Mouse (Mus musculus): ENCODE data around the gene Iqcg. TPM values are rescaled to one million over a fixed set of nuclear protein-coding genes. Genes with fewer than 3 reads are reported as not detected.

Iqcg gene
- 0.80 TPM for polyA plus RNA-seq (2012; fragmentation: generic; extraction: Trizol)

GRCm38 (mm10) chr16:33056095-33056785, at the start of gene Iqcg, which contains the start of gene Rpl35a:
Iqcg (minus strand) TSS chr16:33056218.
Rpl35a (plus strand) TSS chr16:33056453.
- Histone ChIP-seq H3K79me2 (ENCODE audit: control insufficient read depth, insufficient read depth) (peaks cover 32% of the 10 kb centered on the region), H3K4me2 (ENCODE audit: low read depth) (peak within 1 kb of the TSS; percentile 94), H3K36me3 (ENCODE audit: control insufficient read depth, insufficient read depth) (peaks cover 27% of the 10 kb centered on the region), H3K27me3 (ENCODE audit: control insufficient read depth, insufficient read depth, insufficient read length) (no peaks in the 10 kb centered on the region), H3K4me3 (peak within 1 kb of the TSS; percentile 90), H3ac (ENCODE audit: control insufficient read depth, insufficient read length) (peak within 1 kb of the TSS; percentile 70)
- TF ChIP-seq MYOG (IDR thresholded peaks at IDR 0.05; ENCODE audit: control insufficient read depth in 1 of 3, insufficient read depth in 1 of 3, insufficient read length in 2 of 3, low read depth in 2 of 3) (peak in 1 of 3 experiments; percentile 22), SRF (IDR thresholded peaks at IDR 0.05; ENCODE audit: control insufficient read depth, insufficient read length, low read depth) (peak; percentile 25), POLR2AphosphoS2 (IDR thresholded peaks at IDR 0.05; ENCODE audit: insufficient read length, low read depth) (peak; percentile 89), TCF3 (IDR thresholded peaks at IDR 0.05; ENCODE audit: insufficient read length, low read depth) (no peak), E2F4 (IDR thresholded peaks at IDR 0.05; ENCODE audit: insufficient read depth) (peak; percentile 15), CEBPB (IDR thresholded peaks at IDR 0.05; ENCODE audit: insufficient read depth, poor library complexity, severe bottlenecking) (no peak), MAX (IDR thresholded peaks at IDR 0.05; ENCODE audit: low read depth) (peak; percentile 99), TCF12 (IDR thresholded peaks at IDR 0.05; ENCODE audit: insufficient read depth, poor library complexity, severe bottlenecking) (no peak), POLR2A (IDR thresholded peaks at IDR 0.05; ENCODE audit: insufficient read length, low read depth) (peak; percentile 93)

DNA sequence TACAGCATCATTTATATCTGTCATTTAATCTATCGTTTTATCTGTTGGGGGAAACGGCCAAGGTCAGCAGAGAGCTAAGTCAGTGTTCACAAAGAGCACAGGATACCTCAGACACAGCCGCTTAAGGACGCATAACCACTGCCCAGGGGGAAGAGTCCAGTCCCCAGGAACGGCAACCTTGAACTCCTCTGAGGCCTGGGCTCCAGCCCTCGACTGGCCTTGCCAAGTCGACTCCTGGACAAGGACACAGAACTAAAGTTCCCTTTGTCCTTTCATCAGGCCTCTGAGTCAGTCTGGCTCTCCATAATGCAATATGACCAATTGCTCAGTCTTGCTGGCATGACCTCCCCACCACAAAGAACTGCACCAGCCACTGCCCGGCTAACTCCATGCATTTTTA, 29.6 kb upstream of the Iqcg start:
- no peaks in the 10 kb centered on the region for H3K79me2 ChIP-seq (ENCODE audit: control insufficient read depth, insufficient read depth)
- TF ChIP-seq MYOD1 (IDR thresholded peaks at IDR 0.05; ENCODE audit: control insufficient read depth in 1 of 3, insufficient read length in 2 of 3, low read depth in 2 of 3) (no peak), POLR2A (IDR thresholded peaks at IDR 0.05; ENCODE audit: insufficient read length, low read depth) (no peak), MAX (IDR thresholded peaks at IDR 0.05; ENCODE audit: low read depth) (no peak), POLR2AphosphoS2 (IDR thresholded peaks at IDR 0.05; ENCODE audit: insufficient read length, low read depth) (no peak), TCF12 (IDR thresholded peaks at IDR 0.05; ENCODE audit: insufficient read depth, poor library complexity, severe bottlenecking) (no peak)

DNA sequence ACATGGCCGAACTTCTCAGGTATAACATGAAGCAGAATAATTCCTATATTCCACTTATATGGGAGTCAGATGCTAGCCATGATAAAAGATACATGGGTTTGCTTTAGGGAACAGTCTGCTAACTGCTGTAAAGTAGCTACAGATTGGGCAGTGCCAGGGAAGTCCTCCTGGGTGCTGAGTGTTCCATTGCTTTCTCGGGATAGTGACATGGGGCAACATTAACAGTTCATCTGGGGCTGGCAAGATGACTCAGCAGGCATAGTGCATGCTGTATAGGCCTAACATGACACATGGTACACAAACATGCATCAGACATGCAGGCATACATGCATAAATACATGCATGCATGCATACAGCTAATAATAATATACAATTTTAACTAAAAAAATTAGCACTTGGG, 28.0 kb upstream of the Iqcg start:
- H3K36me3 ChIP-seq (ENCODE audit: control insufficient read depth, insufficient read depth): no peaks in the 10 kb centered on the region
- no peaks in the 10 kb centered on the region for H3K79me2 ChIP-seq (ENCODE audit: control insufficient read depth, insufficient read depth)
- TF ChIP-seq POLR2AphosphoS2 (IDR thresholded peaks at IDR 0.05; ENCODE audit: insufficient read length, low read depth) (no peak), CEBPB (IDR thresholded peaks at IDR 0.05; ENCODE audit: insufficient read depth, poor library complexity, severe bottlenecking) (no peak), MYOG (IDR thresholded peaks at IDR 0.05; ENCODE audit: control insufficient read depth in 1 of 3, insufficient read depth in 1 of 3, insufficient read length in 2 of 3, low read depth in 2 of 3) (no peak)
- H3ac ChIP-seq (ENCODE audit: control insufficient read depth, insufficient read length): no peak overlapping the region
- no peak overlapping the region for H3K4me3 ChIP-seq
- H3K27me3 ChIP-seq (ENCODE audit: control insufficient read depth, insufficient read depth, insufficient read length): no peaks in the 10 kb centered on the region
- H3K4me2 ChIP-seq (ENCODE audit: low read depth): no peak overlapping the region

More for the DNA sequence above, 29.6 kb upstream of the Iqcg start:
- H3K36me3 ChIP-seq (ENCODE audit: control insufficient read depth, insufficient read depth): no peaks in the 10 kb centered on the region
- no peaks in the 10 kb centered on the region for H3K27me3 ChIP-seq (ENCODE audit: control insufficient read depth, insufficient read depth, insufficient read length)
- H3K4me3 ChIP-seq: no peak overlapping the region
- H3K4me2 ChIP-seq (ENCODE audit: low read depth): no peak overlapping the region
- H3ac ChIP-seq (ENCODE audit: control insufficient read depth, insufficient read length): no peak overlapping the region

DNA sequence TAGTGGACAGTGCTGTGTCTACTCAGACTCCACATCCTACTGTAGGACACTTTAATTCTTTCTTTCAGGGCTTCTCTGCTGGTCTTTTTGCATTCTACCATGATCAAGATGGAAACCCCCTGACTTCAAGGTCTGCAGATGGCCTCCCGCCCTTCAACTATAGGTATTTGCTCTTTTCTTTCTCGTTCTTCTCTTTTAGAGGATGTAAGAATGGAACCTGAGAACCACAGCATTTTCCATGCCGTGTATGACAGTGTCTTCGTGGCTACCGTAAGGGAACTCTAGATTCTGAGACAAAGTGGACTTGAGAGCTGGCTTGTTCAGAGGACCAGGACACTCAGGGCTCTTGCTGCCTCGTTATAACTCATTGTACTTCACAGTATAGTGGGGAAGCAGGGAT, 26.9 kb upstream of the Iqcg start:
- no peaks in the 10 kb centered on the region for H3K36me3 ChIP-seq (ENCODE audit: control insufficient read depth, insufficient read depth)
- H3K4me3 ChIP-seq: no peak overlapping the region
- H3K4me2 ChIP-seq (ENCODE audit: low read depth): no peak overlapping the region
- no peak overlapping the region for H3ac ChIP-seq (ENCODE audit: control insufficient read depth, insufficient read length)
- no peaks in the 10 kb centered on the region for H3K27me3 ChIP-seq (ENCODE audit: control insufficient read depth, insufficient read depth, insufficient read length)
- no peaks in the 10 kb centered on the region for H3K79me2 ChIP-seq (ENCODE audit: control insufficient read depth, insufficient read depth)
- no peak for TF ChIP-seq CEBPB (IDR thresholded peaks at IDR 0.05; ENCODE audit: insufficient read depth, poor library complexity, severe bottlenecking)
- TF ChIP-seq POLR2A (IDR thresholded peaks at IDR 0.05; ENCODE audit: insufficient read length, low read depth): no peak
- TF ChIP-seq SRF (IDR thresholded peaks at IDR 0.05; ENCODE audit: control insufficient read depth, insufficient read length, low read depth): no peak
- TF ChIP-seq POLR2AphosphoS2 (IDR thresholded peaks at IDR 0.05; ENCODE audit: insufficient read length, low read depth): no peak
- TF ChIP-seq TCF12 (IDR thresholded peaks at IDR 0.05; ENCODE audit: insufficient read depth, poor library complexity, severe bottlenecking): no peak

- Histone ChIP-seq H3K27me3 (ENCODE audit: control insufficient read depth, insufficient read depth, insufficient read length) (no peaks in the 10 kb centered on the region), H3K4me2 (ENCODE audit: low read depth) (no peak overlapping the region), H3ac (ENCODE audit: control insufficient read depth, insufficient read length) (no peak overlapping the region), H3K4me3 (no peak overlapping the region), H3K79me2 (ENCODE audit: control insufficient read depth, insufficient read depth) (no peaks in the 10 kb centered on the region), H3K36me3 (ENCODE audit: control insufficient read depth, insufficient read depth) (no peaks in the 10 kb centered on the region)
- no peak for TF ChIP-seq MAX (IDR thresholded peaks at IDR 0.05; ENCODE audit: low read depth)
- TF ChIP-seq POLR2AphosphoS2 (IDR thresholded peaks at IDR 0.05; ENCODE audit: insufficient read length, low read depth): no peak
- TF ChIP-seq SRF (IDR thresholded peaks at IDR 0.05; ENCODE audit: control insufficient read depth, insufficient read length, low read depth): no peak
- TF ChIP-seq TCF12 (IDR thresholded peaks at IDR 0.05; ENCODE audit: insufficient read depth, poor library complexity, severe bottlenecking): no peak
- TF ChIP-seq E2F4 (IDR thresholded peaks at IDR 0.05; ENCODE audit: insufficient read depth): no peak
- TF ChIP-seq USF1 (IDR thresholded peaks at IDR 0.05; ENCODE audit: low read depth): no peak
- TF ChIP-seq MYOG (IDR thresholded peaks at IDR 0.05; ENCODE audit: control insufficient read depth in 1 of 3, insufficient read depth in 1 of 3, insufficient read length in 2 of 3, low read depth in 2 of 3): no peak
- TF ChIP-seq MYOD1 (IDR thresholded peaks at IDR 0.05; ENCODE audit: control insufficient read depth in 1 of 3, insufficient read length in 2 of 3, low read depth in 2 of 3): no peak
- no peak for TF ChIP-seq POLR2A (IDR thresholded peaks at IDR 0.05; ENCODE audit: insufficient read length, low read depth)
- TF ChIP-seq TCF3 (IDR thresholded peaks at IDR 0.05; ENCODE audit: insufficient read length, low read depth): no peak
- no peak for TF ChIP-seq CEBPB (IDR thresholded peaks at IDR 0.05; ENCODE audit: insufficient read depth, poor library complexity, severe bottlenecking)
- no peak for TF ChIP-seq REST (IDR thresholded peaks at IDR 0.05; ENCODE audit: insufficient read depth, insufficient read length)
Observed at GRCm38 (mm10) chr16:33080063-33080462, 24.0 kb upstream of the Iqcg start.

Measured in myocyte (in vitro differentiated cells).